In genomic region chr5:71701273-71701614, GRCm38 (mm10) we compare ENCODE assay signal across 9 mouse cellular contexts. TPM values are rescaled to one million over a fixed set of nuclear protein-coding genes. Genes with fewer than 3 reads are reported as not detected.
DNase-seq lines count a peak whose midpoint lies in the region; ATAC-seq lines count a peak whose summit lies in the region.
"Had no signal": no experiment of that assay in that cellular context is flagged by ENCODE, and none has a peak within 500 bp of the region (broad histone marks: within the 10 kb centered on the region; RNA-seq: fewer than 3 reads in every experiment).

No protein-coding gene starts in this region.

- no peak overlapping the region for H3K27ac ChIP-seq in kidney, embryonic 14.5 days (ENCODE audit: low read depth, low read length)
- no peak overlapping the region for H3K27ac ChIP-seq in embryonic facial prominence, embryonic 12.5 days
- H3K27ac ChIP-seq in hindbrain, embryonic 16.5 days (ENCODE audit: low read depth, low read length): peak overlapping the region; percentile 68
- peak overlapping the region; percentile 79 for H3K27ac ChIP-seq in midbrain, embryonic 16.5 days (ENCODE audit: low read length)

- no peak for DNase-seq in kidney, postnatal 10 days
- no peak for DNase-seq in thymus, adult 18-20 months
- no peak for DNase-seq in kidney, adult 8-10 months
- DNase-seq: spleen, adult 18-20 months had no signal

- H3K36me3 ChIP-seq in kidney, embryonic 14.5 days (ENCODE audit: control insufficient read depth, insufficient read depth, low read length): no peaks in the 10 kb centered on the region
- no peaks in the 10 kb centered on the region for H3K36me3 ChIP-seq in embryonic facial prominence, embryonic 12.5 days
- H3K36me3 ChIP-seq in hindbrain, embryonic 16.5 days (ENCODE audit: control insufficient read depth, insufficient read depth, low read length): no peaks in the 10 kb centered on the region
- no peaks in the 10 kb centered on the region for H3K36me3 ChIP-seq in midbrain, embryonic 16.5 days (ENCODE audit: control insufficient read depth, insufficient read depth, low read length)

- H3K9ac ChIP-seq in kidney, embryonic 14.5 days (ENCODE audit: low read depth, low read length): peak overlapping the region; percentile 50
- H3K9ac ChIP-seq in embryonic facial prominence, embryonic 12.5 days: peak overlapping the region; percentile 46
- peak overlapping the region; percentile 72 for H3K9ac ChIP-seq in hindbrain, embryonic 16.5 days (ENCODE audit: low read depth, low read length)
- peak overlapping the region; percentile 74 for H3K9ac ChIP-seq in midbrain, embryonic 16.5 days (ENCODE audit: low read depth, low read length)

- peak; percentile 76; the same call in 1 of the 2 replicates for ATAC-seq in kidney, embryonic 14.5 days (ENCODE audit: low FRiP score, low TSS enrichment)
- no peak; the same call in 1 of the 2 replicates for ATAC-seq in embryonic facial prominence, embryonic 12.5 days (ENCODE audit: insufficient number of reproducible peaks, insufficient read depth, low FRiP score, low TSS enrichment)
- no peak for ATAC-seq in hindbrain, embryonic 16.5 days
- no peak for ATAC-seq in midbrain, embryonic 16.5 days
- no peak for ATAC-seq in megakaryocyte-erythroid progenitor cell, adult 5-6 weeks (replicated peaks; ENCODE audit: low FRiP score, low TSS enrichment, poor library complexity, severe bottlenecking)

- peak overlapping the region; percentile 48 for H3K4me3 ChIP-seq in kidney, embryonic 14.5 days (ENCODE audit: low read length)
- peak overlapping the region; percentile 54 for H3K4me3 ChIP-seq in embryonic facial prominence, embryonic 12.5 days
- peak overlapping the region; percentile 65 for H3K4me3 ChIP-seq in hindbrain, embryonic 16.5 days (ENCODE audit: low read length)
- peak overlapping the region; percentile 62 for H3K4me3 ChIP-seq in midbrain, embryonic 16.5 days (ENCODE audit: low read depth, low read length)

- H3K27me3 ChIP-seq in kidney, embryonic 14.5 days (ENCODE audit: control insufficient read depth, insufficient read depth, low read length): peaks cover 22% of the 10 kb centered on the region
- H3K27me3 ChIP-seq in embryonic facial prominence, embryonic 12.5 days: peaks cover 14% of the 10 kb centered on the region
- no peaks in the 10 kb centered on the region for H3K27me3 ChIP-seq in hindbrain, embryonic 16.5 days (replicated peaks; ENCODE audit: control insufficient read depth, insufficient read depth, low read length)
- H3K27me3 ChIP-seq in midbrain, embryonic 16.5 days (ENCODE audit: control insufficient read depth, insufficient read depth, low read depth, low read length): no peaks in the 10 kb centered on the region

- WGBS in kidney, embryonic 14.5 days: 2% methylated on average over 6 of the region's 6 CpGs
- 2% methylated on average over 6 of the region's 6 CpGs for WGBS in embryonic facial prominence, embryonic 12.5 days
- 7% methylated on average over 6 of the region's 6 CpGs for WGBS in hindbrain, embryonic 16.5 days
- 2% methylated on average over 6 of the region's 6 CpGs for WGBS in midbrain, embryonic 16.5 days

- peak overlapping the region; percentile 87 for H3K4me2 ChIP-seq in kidney, embryonic 14.5 days (replicated peaks; ENCODE audit: low read depth, low read length)
- H3K4me2 ChIP-seq in embryonic facial prominence, embryonic 12.5 days (replicated peaks): peak overlapping the region; percentile 90
- peak overlapping the region; percentile 84 for H3K4me2 ChIP-seq in hindbrain, embryonic 16.5 days (ENCODE audit: low read length)
- H3K4me2 ChIP-seq in midbrain, embryonic 16.5 days (ENCODE audit: low read length): peak overlapping the region; percentile 83

- H3K9me3 ChIP-seq in kidney, embryonic 14.5 days (ENCODE audit: control insufficient read depth, low read length): no peaks in the 10 kb centered on the region
- H3K9me3 ChIP-seq in embryonic facial prominence, embryonic 12.5 days: no peaks in the 10 kb centered on the region
- no peaks in the 10 kb centered on the region for H3K9me3 ChIP-seq in hindbrain, embryonic 16.5 days (ENCODE audit: control insufficient read depth, low read length)
- no peaks in the 10 kb centered on the region for H3K9me3 ChIP-seq in midbrain, embryonic 16.5 days (replicated peaks; ENCODE audit: control insufficient read depth, low read length, poor library complexity, severe bottlenecking)

- H3K4me1 ChIP-seq in kidney, embryonic 14.5 days (ENCODE audit: control insufficient read depth, insufficient read depth, low read length): no peaks in the 10 kb centered on the region
- H3K4me1 ChIP-seq in embryonic facial prominence, embryonic 12.5 days: peaks cover 11% of the 10 kb centered on the region; the same call in 1 of the 2 replicates
- H3K4me1 ChIP-seq in hindbrain, embryonic 16.5 days (ENCODE audit: control insufficient read depth, insufficient read depth, low read depth, low read length): peaks cover 2% of the 10 kb centered on the region
- H3K4me1 ChIP-seq in midbrain, embryonic 16.5 days (ENCODE audit: control insufficient read depth, insufficient read depth, low read length): peaks cover 3% of the 10 kb centered on the region

RNA-seq across cellular contexts. Expression of gene Gabra4, which starts 43.1 kb away (rescaled TPM):
- polyA plus RNA-seq in kidney, embryonic 14.5 days (2014; fragmentation: Nextera tagmentation; extraction: Ambion mirVana): 2.7 and 3.0 TPM in 2 replicates
- polyA plus RNA-seq in embryonic facial prominence, embryonic 12.5 days (2016; fragmentation: Nextera tagmentation; extraction: Ambion mirVana): 5.8 and 6.8 TPM in 2 replicates
- polyA plus RNA-seq in hindbrain, embryonic 16.5 days (2015; fragmentation: Nextera tagmentation; extraction: Ambion mirVana): 25.5 and 29.2 TPM in 2 replicates
- polyA plus RNA-seq in midbrain, embryonic 16.5 days (2015; fragmentation: Nextera tagmentation; extraction: Ambion mirVana): 23.6 and 27.6 TPM in 2 replicates
- total RNA-seq in megakaryocyte-erythroid progenitor cell, adult 5-6 weeks (2014; fragmentation: Nextera tagmentation): not detected in 2 replicates
- not detected in 2 replicates for total RNA-seq in megakaryocyte-erythroid progenitor cell, adult 5-6 weeks (2017)

RNA-seq across cellular contexts. Expression of gene Gabrb1, which starts 43.3 kb away (rescaled TPM):
- 0.09 and 0.34 TPM in 2 replicates for polyA plus RNA-seq in kidney, embryonic 14.5 days (2014; fragmentation: Nextera tagmentation; extraction: Ambion mirVana)
- 1.1 and 1.8 TPM in 2 replicates for polyA plus RNA-seq in embryonic facial prominence, embryonic 12.5 days (2016; fragmentation: Nextera tagmentation; extraction: Ambion mirVana)
- 37.0 and 42.1 TPM in 2 replicates for polyA plus RNA-seq in hindbrain, embryonic 16.5 days (2015; fragmentation: Nextera tagmentation; extraction: Ambion mirVana)
- polyA plus RNA-seq in midbrain, embryonic 16.5 days (2015; fragmentation: Nextera tagmentation; extraction: Ambion mirVana): 40.9 and 48.1 TPM in 2 replicates
- not detected in 2 replicates for total RNA-seq in megakaryocyte-erythroid progenitor cell, adult 5-6 weeks (2014; fragmentation: Nextera tagmentation)
- total RNA-seq in megakaryocyte-erythroid progenitor cell, adult 5-6 weeks (2017): not detected in 2 replicates

Comparison
In these comparisons a context has a peak if more than half of its experiments do, and no peak if none do; other contexts are left out.
1. H3K27ac ChIP-seq: peak in hindbrain, embryonic 16.5 days (single experiment) and midbrain, embryonic 16.5 days (single experiment); none in kidney, embryonic 14.5 days (single experiment) and embryonic facial prominence, embryonic 12.5 days (single experiment).
2. RNA of gene Gabrb1, which starts 43.3 kb away (polyA plus RNA-seq): 40.9 to 48.1 TPM in midbrain, embryonic 16.5 days and 37.0 to 42.1 TPM in hindbrain, embryonic 16.5 days; 1.1 to 1.8 TPM in embryonic facial prominence, embryonic 12.5 days and 0.09 to 0.34 TPM in kidney, embryonic 14.5 days; every median in the first group is over 10 times any median in the second.
3. Peak in every context shown above with its lines, with median percentiles within 50 percentile points of each other: H3K4me2 ChIP-seq, H3K4me3 ChIP-seq and H3K9ac ChIP-seq.